Mouse (Mus musculus) embryonic facial prominence, embryonic 11.5 days (tissue): ENCODE data around the gene Fars2. TPM values are rescaled to one million over a fixed set of nuclear protein-coding genes. Genes with fewer than 3 reads are reported as not detected.

Experiments used
- ATAC-seq: fragments of 200-750 bp; cut with Nextera tagmentation; replicated peaks from 2 replicates; pipeline ENCODE4 v1.8.0; 2017; ENCODE audit warnings: low read depth; ENCODE audit not compliant: insufficient number of reproducible peaks, low FRiP score, low TSS enrichment
- DNase-seq: peaks from one replicate; pipeline ENCODE4 v3.0.0-alpha.2; 2015; ENCODE audit warnings: low spot score
- H3K27ac ChIP-seq: fragments of 300-500 bp; sonication (generic); replicated peaks from 2 replicates; pipeline ENCODE4 v1.5.1; 2014; ENCODE audit warnings: mild to moderate bottlenecking, low read depth, low read length, control low read depth
- H3K27me3 ChIP-seq: fragments of 300-500 bp; sonication (generic); 2 replicates; pipeline ENCODE4 v1.6.1; 2014; ENCODE audit warnings: mild to moderate bottlenecking, low read length, moderate library complexity, mixed read lengths; ENCODE audit not compliant: control insufficient read depth, insufficient read depth
- H3K36me3 ChIP-seq: fragments of 300-500 bp; sonication (generic); replicated peaks from 2 replicates; pipeline ENCODE4 v1.6.1; 2014; ENCODE audit warnings: low read depth, mild to moderate bottlenecking, low read length, moderate library complexity, mixed read lengths; ENCODE audit not compliant: control insufficient read depth, insufficient read depth
- H3K4me1 ChIP-seq: fragments of 300-500 bp; sonication (generic); 2 replicates; pipeline ENCODE4 v1.6.1; 2014; ENCODE audit warnings: low read length, mixed read lengths; ENCODE audit not compliant: control insufficient read depth, insufficient read depth
- H3K4me2 ChIP-seq: fragments of 300-500 bp; sonication (generic); 2 replicates; pipeline ENCODE4 v1.6.1; 2014; ENCODE audit warnings: low read depth, mild to moderate bottlenecking, control low read depth, low read length, moderate library complexity
- H3K4me3 ChIP-seq: fragments of 300-500 bp; sonication (generic); 2 replicates; pipeline ENCODE4 v1.5.1; 2014; ENCODE audit warnings: low read depth, low read length, control low read depth
- H3K9ac ChIP-seq: fragments of 300-500 bp; sonication (generic); replicated peaks from 2 replicates; pipeline ENCODE4 v1.6.1; 2014; ENCODE audit warnings: mild to moderate bottlenecking, control low read depth, low read length
- H3K9me3 ChIP-seq: fragments of 300-500 bp; sonication (generic); replicated peaks from 2 replicates; pipeline ENCODE4 v1.6.1; 2016; ENCODE audit warnings: mild to moderate bottlenecking, low read length, inconsistent platforms, mixed read lengths; ENCODE audit not compliant: control insufficient read depth
- WGBS: fragments of 180-500 bp; shearing (Covaris S2); extraction: QIAGEN DNeasy Blood & Tissue Kit; methylation state at CpG from one replicate; pipeline ENCODE4 v1.1.7; 2014; 5-methylcytosine and 5-hydroxymethylcytosine counted together
- polyA plus RNA-seq: library from polyadenylated mRNA; unstranded; fragments of >200 nt; fragmentation: Nextera tagmentation; extraction: Ambion mirVana; gene quantifications from 2 replicates; pipeline ENCODE4 v1.2.1, GENCODE M21; 2014

Fars2 gene
- polyA plus RNA-seq, 1 experiment from 2014 or later, result 28.1 TPM

GRCm38 (mm10) chr13:36538385-36538784 is 421.2 kb downstream of the Fars2 start:
- no peak for ATAC-seq

GRCm38 (mm10) chr13:36540231-36540630 is 423.0 kb downstream of the Fars2 start:
- Histone ChIP-seq H3K4me1 (no peaks in the 10 kb centered on the region), H3K27me3 (no peaks in the 10 kb centered on the region), H3K36me3 (no peaks in the 10 kb centered on the region), H3K4me2 (no peak overlapping the region), H3K9me3 (no peaks in the 10 kb centered on the region), H3K27ac (no peak overlapping the region), H3K4me3 (no peak overlapping the region), H3K9ac (no peak overlapping the region)
- 41% methylated on average over 10 of the region's 10 CpGs for WGBS
- DNase-seq (no peak), ATAC-seq (peak; percentile 16; the same call in 1 of the 2 replicates)

More at GRCm38 (mm10) chr13:36538385-36538784, 421.2 kb downstream of the Fars2 start:
- Histone ChIP-seq H3K4me3 (no peak overlapping the region), H3K4me1 (no peaks in the 10 kb centered on the region), H3K36me3 (no peaks in the 10 kb centered on the region), H3K27ac (no peak overlapping the region), H3K9ac (no peak overlapping the region), H3K4me2 (no peak overlapping the region), H3K27me3 (no peaks in the 10 kb centered on the region), H3K9me3 (no peaks in the 10 kb centered on the region)
- DNase-seq, result no peak
- 52% methylated on average over 2 of the region's 2 CpGs for WGBS

DNA sequence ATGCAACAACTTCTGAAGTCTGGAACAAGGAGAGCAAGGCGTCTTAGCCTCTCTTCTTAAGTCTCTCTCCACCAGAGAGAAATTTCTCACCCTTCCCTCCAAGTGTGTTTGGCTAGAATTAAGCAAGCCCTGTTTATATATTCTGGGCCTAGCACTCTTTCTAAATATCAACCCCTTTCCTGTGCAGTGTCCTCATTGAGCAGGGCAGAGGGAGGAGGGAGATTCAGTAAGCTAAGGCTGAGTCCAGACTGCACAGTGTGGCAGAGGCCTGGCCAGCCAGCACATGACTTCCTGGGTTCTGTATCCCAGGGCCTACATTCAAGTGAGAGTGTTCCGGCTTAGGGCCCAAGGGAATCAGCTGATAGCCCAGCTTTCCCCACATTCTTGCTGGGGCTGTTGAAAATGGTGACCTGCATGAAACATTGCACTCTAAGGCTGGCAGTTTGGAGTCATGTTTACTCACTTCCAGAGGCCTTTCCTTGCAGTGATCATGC is 424.1 kb downstream of the Fars2 start:
- no peak overlapping the region for H3K9ac ChIP-seq
- no peaks in the 10 kb centered on the region for H3K36me3 ChIP-seq
- DNase-seq (no peak), ATAC-seq (no peak)
- no peak overlapping the region for H3K4me2 ChIP-seq
- no peaks in the 10 kb centered on the region for H3K9me3 ChIP-seq
- H3K4me1 ChIP-seq, result no peaks in the 10 kb centered on the region
- no peak overlapping the region for H3K27ac ChIP-seq
- no peaks in the 10 kb centered on the region for H3K27me3 ChIP-seq
- no peak overlapping the region for H3K4me3 ChIP-seq
- WGBS, result 74% methylated on average over 2 of the region's 2 CpGs

DNA sequence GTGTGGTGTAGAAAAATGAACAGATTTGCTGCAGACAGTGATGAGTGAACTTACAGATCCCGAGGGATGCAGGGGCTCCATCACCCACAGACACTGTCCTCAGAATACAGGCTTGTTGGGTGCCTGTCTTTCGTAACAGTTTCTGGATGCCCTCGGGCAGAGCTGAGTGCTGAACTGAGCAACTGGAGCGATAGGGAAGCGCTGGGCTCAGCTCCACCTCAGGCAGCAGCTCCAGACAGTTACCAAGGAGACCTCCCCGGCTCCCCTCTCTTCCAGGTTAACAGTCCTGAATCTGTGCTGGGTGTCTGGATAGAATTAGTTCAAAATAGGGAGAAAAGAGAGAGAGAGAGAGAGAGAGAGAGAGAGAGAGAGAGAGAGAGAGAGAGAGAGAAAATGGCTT is 433.5 kb downstream of the Fars2 start:
- DNase-seq, result no peak
- Histone ChIP-seq H3K4me2 (no peak overlapping the region), H3K9ac (no peak overlapping the region), H3K36me3 (no peaks in the 10 kb centered on the region), H3K27ac (no peak overlapping the region), H3K27me3 (no peaks in the 10 kb centered on the region), H3K9me3 (no peaks in the 10 kb centered on the region), H3K4me3 (no peak overlapping the region), H3K4me1 (no peaks in the 10 kb centered on the region)
- ATAC-seq, result no peak
- 34% methylated on average over 6 of the region's 6 CpGs for WGBS

DNA sequence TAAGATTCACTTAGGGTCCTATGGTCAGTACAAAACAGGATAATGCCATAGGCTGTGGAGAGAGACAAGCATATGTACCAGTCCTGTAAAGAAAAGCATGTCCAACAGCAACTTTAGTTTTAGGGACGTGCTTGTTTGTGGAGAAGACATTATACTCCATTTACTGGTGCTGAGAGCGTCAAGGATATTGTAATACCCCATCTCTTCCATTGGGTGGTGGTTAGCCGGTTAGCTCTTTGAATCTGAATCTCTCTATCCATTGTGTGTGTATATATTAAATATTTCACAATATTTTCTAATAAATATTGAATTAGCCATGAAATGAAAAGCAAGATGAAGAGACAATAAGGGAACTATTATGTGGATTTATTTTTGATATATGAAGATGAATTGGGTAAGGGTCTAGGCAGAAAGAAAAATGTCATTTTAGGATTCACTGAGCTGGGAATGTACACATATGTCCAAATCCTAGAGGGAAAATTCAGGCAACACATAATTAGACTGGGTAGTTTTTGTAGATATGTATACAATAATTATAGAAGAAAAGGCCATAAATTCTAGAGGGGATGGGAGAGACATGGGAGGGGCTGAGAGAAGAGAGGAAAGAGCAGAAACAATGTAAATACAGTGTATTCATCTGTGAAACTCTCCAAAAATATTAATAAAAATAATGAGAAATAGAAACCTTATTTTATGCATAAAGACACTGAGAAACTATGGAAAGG is 435.5 kb downstream of the Fars2 start:
- no peaks in the 10 kb centered on the region for H3K4me1 ChIP-seq
- H3K36me3 ChIP-seq, result no peaks in the 10 kb centered on the region
- DNase-seq, result no peak
- H3K4me3 ChIP-seq, result no peak overlapping the region
- no peak overlapping the region for H3K9ac ChIP-seq
- no peak overlapping the region for H3K27ac ChIP-seq
- ATAC-seq, result no peak
- no peaks in the 10 kb centered on the region for H3K9me3 ChIP-seq
- H3K4me2 ChIP-seq, result no peak overlapping the region
- 79% methylated on average over 3 of the region's 3 CpGs for WGBS
- no peaks in the 10 kb centered on the region for H3K27me3 ChIP-seq

- Histone ChIP-seq H3K27ac (no peak overlapping the region), H3K4me3 (no peak overlapping the region), H3K36me3 (no peaks in the 10 kb centered on the region), H3K4me1 (no peaks in the 10 kb centered on the region), H3K4me2 (no peak overlapping the region), H3K27me3 (no peaks in the 10 kb centered on the region), H3K9me3 (no peaks in the 10 kb centered on the region), H3K9ac (no peak overlapping the region)
- DNase-seq, result no peak
- WGBS, result 82% methylated on average over 5 of the region's 5 CpGs
- ATAC-seq, result no peak
These were observed 436.0 kb downstream of the Fars2 start for GRCm38 (mm10) chr13:36553247-36553642.

- DNase-seq (no peak), ATAC-seq (no peak)
- no peak overlapping the region for H3K9ac ChIP-seq
- WGBS, result 91% methylated on average over 1 of the region's 1 CpGs
- H3K4me1 ChIP-seq, result no peaks in the 10 kb centered on the region
- no peaks in the 10 kb centered on the region for H3K9me3 ChIP-seq
- H3K4me2 ChIP-seq, result no peak overlapping the region
- no peak overlapping the region for H3K27ac ChIP-seq
- H3K4me3 ChIP-seq, result no peak overlapping the region
- H3K36me3 ChIP-seq, result no peaks in the 10 kb centered on the region
- H3K27me3 ChIP-seq, result no peaks in the 10 kb centered on the region
These were observed 437.5 kb downstream of the Fars2 start for GRCm38 (mm10) chr13:36554743-36555142.
